Comparison of ENCODE assay signal across 8 mouse cellular contexts in the genomic region with DNA sequence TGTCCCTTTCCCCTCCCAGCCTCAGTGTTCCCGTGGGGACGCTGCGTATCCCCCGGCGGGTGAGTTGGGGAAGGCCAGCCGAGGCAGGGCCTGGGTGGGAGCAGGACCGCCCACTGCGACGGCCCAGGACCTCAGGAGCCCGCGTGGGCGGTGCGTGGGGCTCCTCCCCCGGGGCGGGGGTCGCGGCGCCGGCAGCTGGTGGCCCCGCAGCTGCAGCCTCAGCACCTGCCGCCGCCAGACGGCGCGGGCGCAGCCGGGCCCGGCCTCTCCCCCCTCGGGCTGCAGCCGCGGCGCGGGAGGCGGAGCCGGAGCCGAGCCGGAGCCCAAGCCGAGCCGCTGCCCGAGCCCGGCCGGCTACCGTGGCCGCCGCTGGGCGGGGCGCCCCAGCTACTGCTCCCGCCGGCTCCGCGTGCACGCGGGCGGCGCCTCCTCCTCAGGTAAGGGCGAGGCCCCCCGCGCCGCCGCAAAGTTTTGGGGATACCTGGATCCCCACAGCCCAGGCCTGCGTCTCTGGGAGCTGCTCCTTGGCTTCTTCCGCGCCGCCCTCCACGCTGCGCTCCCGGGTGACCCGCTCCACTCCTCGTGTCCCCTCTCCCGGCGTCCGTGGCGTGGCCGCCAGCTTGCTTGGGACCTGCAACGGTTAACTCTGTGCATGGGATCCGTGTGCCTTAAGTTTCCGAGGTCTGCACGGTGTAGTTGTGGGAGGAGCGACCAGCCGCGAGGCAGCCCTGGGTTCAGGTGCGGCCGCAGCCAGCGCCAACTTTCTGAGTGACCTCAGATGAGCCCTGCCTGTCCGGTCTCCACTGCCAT. TPM values are rescaled to one million over a fixed set of nuclear protein-coding genes. Genes with fewer than 3 reads are reported as not detected.
A peak's percentile ranks its signal among the peaks of the same experiment; 100 is the strongest.
DNase-seq lines count a peak whose midpoint lies in the region; ATAC-seq and TF ChIP-seq lines count a peak whose summit lies in the region.

Gene Frmpd1, plus strand, starts transcription at position 355 of the 810 bp plus-strand sequence.

- peaks cover 77% of the 10 kb centered on the region for H3K27me3 ChIP-seq in G1E (ENCODE audit: insufficient read depth, low read length)
- peaks cover 15% of the 10 kb centered on the region for H3K27me3 ChIP-seq in forebrain, postnatal 0 days (ENCODE audit: insufficient read depth, low read length)

- H3K9me3 ChIP-seq in G1E (replicated peaks): no peaks in the 10 kb centered on the region
- no peaks in the 10 kb centered on the region for H3K9me3 ChIP-seq in forebrain, postnatal 0 days (ENCODE audit: low read length)

- DNase-seq in G1E (ENCODE audit: low spot score): peak; percentile 57
- peak; percentile 24 to 54 for DNase-seq in cerebellum, adult 18-20 months
- DNase-seq in forebrain, postnatal 0 days: peak; percentile 63
- DNase-seq in heart, postnatal 25 days (ENCODE audit: low spot score): peak; percentile 12
- peak; percentile 27 to 67 for DNase-seq in layer of hippocampus, adult 18-20 months (ENCODE audit: low spot score in 2 of 2)
- DNase-seq in lung, adult 18-20 months: peak; percentile 43 to 61
- DNase-seq in thymus, postnatal 25 days: peak; percentile 43

- H3K9ac ChIP-seq in forebrain, postnatal 0 days: peak within 1 kb of the TSS; percentile 59

- 4% methylated on average over 66 of the region's 85 CpGs for WGBS in forebrain, postnatal 0 days
- WGBS in olfactory bulb, adult 2 months: 3% methylated on average over 81 of the region's 85 CpGs

- TF ChIP-seq CTCF in G1E (IDR thresholded peaks at IDR 0.05; ENCODE audit: low read depth, low read length): no peak
- no peak for TF ChIP-seq CTCF in forebrain, postnatal 0 days (IDR thresholded peaks at IDR 0.05; ENCODE audit: low read depth)
- TF ChIP-seq CTCF in olfactory bulb, adult 2 months (IDR thresholded peaks at IDR 0.05; ENCODE audit: insufficient read depth, low read depth, low read length): no peak

- no peak for ATAC-seq in G1E (ENCODE audit: extremely low read depth, insufficient number of reproducible peaks, low FRiP score, poor library complexity, severe bottlenecking)
- ATAC-seq in forebrain, postnatal 0 days: peak; percentile 87

- H3K4me3 ChIP-seq in G1E (ENCODE audit: low read depth, low read length): peak within 1 kb of the TSS; percentile 66; the same call in 1 of the 2 replicates
- peak within 1 kb of the TSS; percentile 66 for H3K4me3 ChIP-seq in forebrain, postnatal 0 days (ENCODE audit: low read depth, low read length)
- H3K4me3 ChIP-seq in olfactory bulb, adult 2 months (ENCODE audit: insufficient read depth, low read depth, low read length): peak within 1 kb of the TSS; percentile 48

- H3K27ac ChIP-seq in forebrain, postnatal 0 days (ENCODE audit: low read depth, low read length): peak within 1 kb of the TSS; percentile 21; the same call in 1 of the 2 replicates
- H3K27ac ChIP-seq in olfactory bulb, adult 2 months (ENCODE audit: insufficient read depth, low read depth, low read length): peak within 1 kb of the TSS; percentile 28

- H3K4me1 ChIP-seq in G1E (ENCODE audit: insufficient read depth, low read depth, low read length): peaks cover 14% of the 10 kb centered on the region
- 0 out of 2 replicates have a peak, but pooled peaks cover 3% of the 10 kb centered on the region for H3K4me1 ChIP-seq in forebrain, postnatal 0 days (ENCODE audit: insufficient read depth)
- peaks cover 10% of the 10 kb centered on the region; the same call in 1 of the 2 replicates for H3K4me1 ChIP-seq in olfactory bulb, adult 2 months (ENCODE audit: control insufficient read depth, insufficient read depth, low read length)

- H3K4me2 ChIP-seq in forebrain, postnatal 0 days (ENCODE audit: low read depth): peak within 1 kb of the TSS; percentile 93

- no peaks in the 10 kb centered on the region for H3K36me3 ChIP-seq in G1E (replicated peaks)
- no peaks in the 10 kb centered on the region for H3K36me3 ChIP-seq in forebrain, postnatal 0 days (ENCODE audit: insufficient read depth)

- intact Hi-C loops in heart, postnatal 25 days (cut with DNase I): no loop called here

- 0 out of 2 replicates have a peak, but pooled peaks have one; percentile 25 for TF ChIP-seq POLR2A in olfactory bulb, adult 2 months (IDR thresholded peaks at IDR 0.05; ENCODE audit: insufficient read depth, low read depth, low read length)

RNA-seq across cellular contexts. Expression of gene Frmpd1, which starts in this region (rescaled TPM):
- total RNA-seq in G1E (2014; fragmentation: Nextera tagmentation): 20.8 and 30.5 TPM in 2 replicates
- total RNA-seq in G1E (2017): 22.5 and 23.2 TPM in 2 replicates
- 8.3 and 9.2 TPM in 2 replicates for polyA plus RNA-seq in G1E (2012)
- total RNA-seq in forebrain, postnatal 0 days (2014; rRNA removed): 4.8 and 5.3 TPM in 2 replicates
- 1.6 and 2.7 TPM in 2 replicates for polyA plus RNA-seq in forebrain, postnatal 0 days (2015; fragmentation: Nextera tagmentation; extraction: Ambion mirVana)
- under 1 TPM; 0.22 to 0.29 TPM for total RNA-seq in heart, postnatal 25 days (2021)
- total RNA-seq in layer of hippocampus, adult 18-20 months (2021): 10 to 100 TPM; 16.4 to 21.7 TPM
- polyA plus RNA-seq in olfactory bulb, adult 2 months (2012; ENCODE audit: insufficient read depth, insufficient read length, low replicate concordance, missing spikeins): not detected in 2 replicates

Comparison
In these comparisons a context has a peak if more than half of its experiments do, and no peak if none do; other contexts are left out.
1. Peak in DNase-seq in heart, postnatal 25 days; RNA of the gene not detected or under 1 TPM.
2. DNase-seq: peak in every context shown above with its lines; median percentile 63 in forebrain, postnatal 0 days; 57 in G1E; 52 in lung, adult 18-20 months; 47 in layer of hippocampus, adult 18-20 months; 43 in thymus, postnatal 25 days; 39 in cerebellum, adult 18-20 months; 12 in heart, postnatal 25 days.